Comparison of ENCODE assay signal across 14 mouse cellular contexts in the genomic region with DNA sequence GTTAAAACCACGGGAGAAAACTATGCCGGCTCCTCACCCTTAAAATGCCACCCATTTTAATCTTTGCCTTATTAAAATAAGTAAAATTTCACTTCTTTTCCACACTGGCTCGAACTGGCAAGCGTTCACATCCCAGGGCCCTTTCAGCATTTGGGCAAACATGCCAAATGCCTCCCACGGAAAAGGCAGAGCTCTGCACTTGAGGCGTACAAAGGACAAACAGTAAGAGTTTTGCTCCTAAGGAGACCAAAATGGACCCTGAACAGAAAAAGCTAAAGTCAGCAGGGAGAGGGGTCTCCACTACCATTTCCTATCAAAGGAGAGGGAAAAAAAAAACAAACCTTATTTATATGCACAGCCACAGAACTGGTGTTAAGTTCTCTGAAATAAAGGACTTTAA.
DNase-seq lines count a peak whose midpoint lies in the region; ATAC-seq lines count a peak whose summit lies in the region.
"Had no signal": no experiment of that assay in that cellular context is flagged by ENCODE, and none has a peak within 500 bp of the region (broad histone marks: within the 10 kb centered on the region; RNA-seq: fewer than 3 reads in every experiment).

No protein-coding gene starts in this region.

- peak; percentile 19 to 35 for DNase-seq in cerebellum, postnatal 14 days
- no peak for DNase-seq in cerebellum, postnatal 36 days
- DNase-seq in embryonic facial prominence, embryonic 11.5 days (ENCODE audit: low spot score), result no peak
- DNase-seq in hindbrain, embryonic 11.5 days (ENCODE audit: low spot score), result no peak
- peak; percentile 25 for DNase-seq in midbrain, embryonic 14.5 days
- DNase-seq in adrenal gland, postnatal 25 days, result no peak
- no peak for DNase-seq in thymus, postnatal 14 days
- no peak for DNase-seq in heart, postnatal 4 days
- DNase-seq: adrenal gland, adult 2 months; cerebellum, adult 2 months had no signal

- H3K27me3 ChIP-seq in embryonic facial prominence, embryonic 11.5 days (ENCODE audit: control insufficient read depth, insufficient read depth, low read length), result no peaks in the 10 kb centered on the region
- no peaks in the 10 kb centered on the region for H3K27me3 ChIP-seq in hindbrain, embryonic 11.5 days (ENCODE audit: control insufficient read depth, insufficient read depth, low read length)
- no peaks in the 10 kb centered on the region for H3K27me3 ChIP-seq in midbrain, embryonic 14.5 days (ENCODE audit: control insufficient read depth, insufficient read depth, low read length)
- H3K27me3 ChIP-seq: heart, embryonic 12.5 days; intestine, embryonic 15.5 days had no signal

- no peaks in the 10 kb centered on the region; the same call in 1 of the 2 replicates for H3K36me3 ChIP-seq in embryonic facial prominence, embryonic 11.5 days (replicated peaks; ENCODE audit: control insufficient read depth, insufficient read depth, low read depth, low read length)
- no peaks in the 10 kb centered on the region for H3K36me3 ChIP-seq in hindbrain, embryonic 11.5 days (ENCODE audit: control insufficient read depth, insufficient read depth, low read length)
- 0 out of 2 replicates have a peak, but pooled peaks cover 8% of the 10 kb centered on the region for H3K36me3 ChIP-seq in midbrain, embryonic 14.5 days (ENCODE audit: control insufficient read depth, insufficient read depth, low read length)
- H3K36me3 ChIP-seq: heart, embryonic 12.5 days; intestine, embryonic 15.5 days had no signal

- WGBS in embryonic facial prominence, embryonic 11.5 days, result 58% methylated on average over 6 of the region's 6 CpGs
- WGBS in hindbrain, embryonic 11.5 days, result 82% methylated on average over 6 of the region's 6 CpGs
- 63% methylated on average over 6 of the region's 6 CpGs for whole genome bisulfite sequencing in midbrain, embryonic 14.5 days

- peak overlapping the region; percentile 67 for H3K27ac ChIP-seq in embryonic facial prominence, embryonic 11.5 days (replicated peaks; ENCODE audit: low read depth, low read length)
- peak overlapping the region; percentile 67; the same call in 1 of the 2 replicates for H3K27ac ChIP-seq in hindbrain, embryonic 11.5 days (ENCODE audit: low read depth, low read length)
- H3K27ac ChIP-seq in midbrain, embryonic 14.5 days (replicated peaks; ENCODE audit: low read depth, low read length), result peak overlapping the region; percentile 78
- H3K27ac ChIP-seq: intestine, embryonic 15.5 days; liver, embryonic 14.5 days had no signal

- ATAC-seq in embryonic facial prominence, embryonic 11.5 days (replicated peaks; ENCODE audit: insufficient number of reproducible peaks, low FRiP score, low TSS enrichment, low read depth), result no peak
- ATAC-seq in hindbrain, embryonic 11.5 days (ENCODE audit: low FRiP score), result no peak
- ATAC-seq in midbrain, embryonic 14.5 days (ENCODE audit: low FRiP score, low TSS enrichment), result no peak
- ATAC-seq: intestine, embryonic 15.5 days had no signal

- no peak overlapping the region for H3K4me3 ChIP-seq in embryonic facial prominence, embryonic 11.5 days (ENCODE audit: low read depth, low read length)
- no peak overlapping the region for H3K4me3 ChIP-seq in hindbrain, embryonic 11.5 days (ENCODE audit: low read depth, low read length)
- no peak overlapping the region for H3K4me3 ChIP-seq in midbrain, embryonic 14.5 days (replicated peaks; ENCODE audit: low read depth, low read length)
- H3K4me3 ChIP-seq: erythroblast, embryonic 14.5 days; heart, embryonic 12.5 days; intestine, embryonic 15.5 days had no signal

- no peak overlapping the region; the same call in 1 of the 2 replicates for H3K4me2 ChIP-seq in embryonic facial prominence, embryonic 11.5 days (ENCODE audit: low read depth, low read length)
- no peak overlapping the region for H3K4me2 ChIP-seq in hindbrain, embryonic 11.5 days (replicated peaks; ENCODE audit: low read depth, low read length)
- H3K4me2 ChIP-seq in midbrain, embryonic 14.5 days (ENCODE audit: low read length), result no peak overlapping the region
- H3K4me2 ChIP-seq: heart, embryonic 12.5 days; intestine, embryonic 15.5 days had no signal

- peaks cover 2% of the 10 kb centered on the region for H3K4me1 ChIP-seq in embryonic facial prominence, embryonic 11.5 days (ENCODE audit: control insufficient read depth, insufficient read depth, low read length)
- H3K4me1 ChIP-seq in hindbrain, embryonic 11.5 days (replicated peaks; ENCODE audit: control insufficient read depth, insufficient read depth, low read length), result peaks cover 11% of the 10 kb centered on the region
- H3K4me1 ChIP-seq in midbrain, embryonic 14.5 days (ENCODE audit: control insufficient read depth, insufficient read depth, low read length), result peaks cover 28% of the 10 kb centered on the region
- H3K4me1 ChIP-seq: intestine, embryonic 15.5 days had no signal

- no peaks in the 10 kb centered on the region for H3K9me3 ChIP-seq in embryonic facial prominence, embryonic 11.5 days (replicated peaks; ENCODE audit: control insufficient read depth, low read length)
- H3K9me3 ChIP-seq in hindbrain, embryonic 11.5 days (ENCODE audit: control insufficient read depth, low read length), result no peaks in the 10 kb centered on the region
- no peaks in the 10 kb centered on the region for H3K9me3 ChIP-seq in midbrain, embryonic 14.5 days (ENCODE audit: control insufficient read depth, low read length)
- H3K9me3 ChIP-seq: intestine, embryonic 15.5 days had no signal

- no peak overlapping the region for H3K9ac ChIP-seq in embryonic facial prominence, embryonic 11.5 days (replicated peaks; ENCODE audit: low read length)
- no peak overlapping the region for H3K9ac ChIP-seq in hindbrain, embryonic 11.5 days (ENCODE audit: low read depth, low read length)
- no peak overlapping the region for H3K9ac ChIP-seq in midbrain, embryonic 14.5 days (replicated peaks; ENCODE audit: low read length)
- H3K9ac ChIP-seq: heart, embryonic 12.5 days; intestine, embryonic 15.5 days; liver, embryonic 14.5 days had no signal

Comparison
In these comparisons a context has a peak if more than half of its experiments do, and no peak if none do; other contexts are left out.
1. DNase-seq: peak in cerebellum, postnatal 14 days (2 of 2) and midbrain, embryonic 14.5 days (single experiment); none in cerebellum, postnatal 36 days (0 of 2), embryonic facial prominence, embryonic 11.5 days (single experiment), hindbrain, embryonic 11.5 days (single experiment), adrenal gland, postnatal 25 days (single experiment), thymus, postnatal 14 days (single experiment) and heart, postnatal 4 days (single experiment).
2. Peak in every context shown above with its lines, with median percentiles within 50 percentile points of each other: H3K27ac ChIP-seq.